Mouse (Mus musculus): ENCODE measurements around the gene Cyp4b1. TPM values are rescaled to one million over a fixed set of nuclear protein-coding genes. Genes with fewer than 3 reads are reported as not detected.
"Not testable (repeated sequence)": the region's sequence is repeated elsewhere in the genome, so short reads cannot be mapped to it uniquely, and the experiment has no call there.

Cyp4b1 gene
- polyA plus RNA-seq, 1 experiment = 0.84 TPM

DNA sequence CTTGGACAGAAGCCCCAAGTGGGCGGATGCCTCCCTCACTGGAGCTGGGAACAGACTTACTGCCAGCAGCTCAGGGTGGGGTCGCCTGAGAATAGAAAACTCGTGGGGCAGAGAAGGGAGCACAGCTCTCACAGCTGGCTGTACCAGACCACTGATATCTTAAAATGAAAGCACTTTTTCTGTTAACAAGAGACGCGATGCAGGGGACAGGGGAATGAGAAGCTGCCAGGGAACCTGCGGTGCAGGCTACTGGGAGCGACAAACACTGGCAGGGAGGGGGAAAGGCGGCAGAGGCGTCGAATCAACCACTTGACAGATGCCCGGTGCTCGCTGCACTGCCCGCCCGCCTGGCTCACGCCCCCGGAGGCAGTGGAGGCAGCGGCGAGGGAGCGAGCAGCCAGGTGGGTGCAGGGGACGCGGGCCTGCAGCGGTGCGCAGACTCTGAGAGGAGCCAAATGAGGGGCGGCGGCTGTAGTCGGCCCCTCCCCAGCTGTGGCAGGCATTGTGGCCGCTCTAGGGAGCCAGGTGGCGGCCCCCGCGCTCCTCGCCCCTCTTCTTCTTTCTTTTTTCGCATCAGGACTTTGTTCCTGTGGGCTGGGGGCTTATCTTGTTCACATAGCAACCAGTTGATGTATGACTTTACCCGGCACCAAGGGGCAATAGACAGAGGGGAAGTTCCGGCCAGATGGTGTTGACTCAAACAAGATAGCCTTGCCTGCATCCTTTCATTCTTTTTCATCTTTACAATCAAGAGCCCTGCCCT, 9.8 kb upstream of the Cyp4b1 start:
- Histone ChIP-seq H3K4me2 (ENCODE audit: low read depth) (no peak overlapping the region), H3K4me3 (no peak overlapping the region), H3K27me3 (ENCODE audit: control insufficient read depth, insufficient read depth, insufficient read length) (no peaks in the 10 kb centered on the region), H3K79me2 (ENCODE audit: control insufficient read depth, insufficient read depth) (no peaks in the 10 kb centered on the region), H3ac (ENCODE audit: control insufficient read depth, insufficient read length) (no peak overlapping the region), H3K36me3 (ENCODE audit: control insufficient read depth, insufficient read depth) (no peaks in the 10 kb centered on the region)
- no peak for TF ChIP-seq MYOD1 (IDR thresholded peaks at IDR 0.05; ENCODE audit: control insufficient read depth in 1 of 3, insufficient read length in 2 of 3, low read depth in 2 of 3)
- no peak for TF ChIP-seq CEBPB (IDR thresholded peaks at IDR 0.05; ENCODE audit: insufficient read depth, poor library complexity, severe bottlenecking)
- no peak for TF ChIP-seq TCF3 (IDR thresholded peaks at IDR 0.05; ENCODE audit: insufficient read length, low read depth)
- no peak for TF ChIP-seq MYOG (IDR thresholded peaks at IDR 0.05; ENCODE audit: control insufficient read depth in 1 of 3, insufficient read depth in 1 of 3, insufficient read length in 2 of 3, low read depth in 2 of 3)
- no peak for TF ChIP-seq REST (IDR thresholded peaks at IDR 0.05; ENCODE audit: insufficient read depth, insufficient read length)
- no peak for TF ChIP-seq POLR2AphosphoS2 (IDR thresholded peaks at IDR 0.05; ENCODE audit: insufficient read length, low read depth)
- TF ChIP-seq POLR2A (IDR thresholded peaks at IDR 0.05; ENCODE audit: insufficient read length, low read depth) = no peak
- TF ChIP-seq TCF12 (IDR thresholded peaks at IDR 0.05; ENCODE audit: insufficient read depth, poor library complexity, severe bottlenecking) = no peak
- TF ChIP-seq E2F4 (IDR thresholded peaks at IDR 0.05; ENCODE audit: insufficient read depth) = no peak
- no peak for TF ChIP-seq USF1 (IDR thresholded peaks at IDR 0.05; ENCODE audit: low read depth)
- no peak for TF ChIP-seq SRF (IDR thresholded peaks at IDR 0.05; ENCODE audit: control insufficient read depth, insufficient read length, low read depth)
- no peak for TF ChIP-seq MAX (IDR thresholded peaks at IDR 0.05; ENCODE audit: low read depth)

- H3K27me3 ChIP-seq (ENCODE audit: control insufficient read depth, insufficient read depth, insufficient read length); H3K36me3 ChIP-seq (ENCODE audit: control insufficient read depth, insufficient read depth); H3K4me2 ChIP-seq (ENCODE audit: low read depth); H3ac ChIP-seq (ENCODE audit: control insufficient read depth, insufficient read length); H3K79me2 ChIP-seq (ENCODE audit: control insufficient read depth, insufficient read depth); H3K4me3 ChIP-seq: not testable (repeated sequence)
Observed at GRCm38 (mm10) chr4:115656535-115656922, 9.0 kb upstream of the Cyp4b1 start.

DNA sequence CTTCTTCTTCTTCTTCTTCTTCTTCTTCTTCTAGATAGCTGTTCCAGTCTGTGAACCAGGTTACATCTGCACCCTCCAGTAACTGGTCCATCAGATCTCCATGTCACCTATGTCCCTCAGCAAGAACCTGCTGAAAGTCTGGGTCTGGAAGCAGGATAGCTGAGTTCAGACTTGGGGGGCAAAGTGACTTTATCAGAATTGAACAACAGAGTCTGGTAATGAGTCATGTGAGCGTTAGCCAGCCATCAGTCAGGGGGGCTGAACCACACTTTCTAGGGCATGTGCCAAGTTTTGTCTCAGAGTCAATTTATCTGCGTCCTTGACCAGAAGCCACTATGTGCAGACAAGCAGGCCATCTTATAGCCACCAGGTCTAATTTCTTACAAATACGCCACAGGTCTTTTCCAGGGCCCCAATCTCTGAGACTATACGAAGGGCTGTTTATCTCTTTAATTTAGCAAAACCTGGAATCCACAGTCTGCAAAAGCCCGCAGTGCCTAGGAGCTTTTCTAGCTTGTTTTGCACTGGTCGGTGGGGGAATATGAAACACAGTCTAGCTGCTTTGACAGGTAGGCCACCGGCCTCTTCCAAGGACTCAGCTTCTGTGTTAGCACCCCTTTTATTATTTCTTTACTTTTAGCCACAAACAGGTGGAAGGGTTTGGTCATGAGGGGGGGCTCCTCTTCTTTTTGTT, 8.5 kb upstream of the Cyp4b1 start:
- not testable (repeated sequence) for H3K27me3 ChIP-seq (ENCODE audit: control insufficient read depth, insufficient read depth, insufficient read length); H3K4me3 ChIP-seq; H3K79me2 ChIP-seq (ENCODE audit: control insufficient read depth, insufficient read depth); H3K36me3 ChIP-seq (ENCODE audit: control insufficient read depth, insufficient read depth); H3K4me2 ChIP-seq (ENCODE audit: low read depth); H3ac ChIP-seq (ENCODE audit: control insufficient read depth, insufficient read length)

- Histone ChIP-seq H3ac (ENCODE audit: control insufficient read depth, insufficient read length) (no peak overlapping the region), H3K4me2 (ENCODE audit: low read depth) (no peak overlapping the region), H3K27me3 (ENCODE audit: control insufficient read depth, insufficient read depth, insufficient read length) (no peaks in the 10 kb centered on the region), H3K79me2 (ENCODE audit: control insufficient read depth, insufficient read depth) (no peaks in the 10 kb centered on the region), H3K36me3 (ENCODE audit: control insufficient read depth, insufficient read depth) (no peaks in the 10 kb centered on the region), H3K4me3 (no peak overlapping the region)
- TF ChIP-seq POLR2A (IDR thresholded peaks at IDR 0.05; ENCODE audit: insufficient read length, low read depth) = no peak
- no peak for TF ChIP-seq USF1 (IDR thresholded peaks at IDR 0.05; ENCODE audit: low read depth)
- TF ChIP-seq SRF (IDR thresholded peaks at IDR 0.05; ENCODE audit: control insufficient read depth, insufficient read length, low read depth) = no peak
- no peak for TF ChIP-seq E2F4 (IDR thresholded peaks at IDR 0.05; ENCODE audit: insufficient read depth)
- TF ChIP-seq TCF12 (IDR thresholded peaks at IDR 0.05; ENCODE audit: insufficient read depth, poor library complexity, severe bottlenecking) = no peak
- TF ChIP-seq MYOD1 (IDR thresholded peaks at IDR 0.05; ENCODE audit: control insufficient read depth in 1 of 3, insufficient read length in 2 of 3, low read depth in 2 of 3) = no peak
- TF ChIP-seq MAX (IDR thresholded peaks at IDR 0.05; ENCODE audit: low read depth) = no peak
- TF ChIP-seq POLR2AphosphoS2 (IDR thresholded peaks at IDR 0.05; ENCODE audit: insufficient read length, low read depth) = no peak
- no peak for TF ChIP-seq MYOG (IDR thresholded peaks at IDR 0.05; ENCODE audit: control insufficient read depth in 1 of 3, insufficient read depth in 1 of 3, insufficient read length in 2 of 3, low read depth in 2 of 3)
- no peak for TF ChIP-seq REST (IDR thresholded peaks at IDR 0.05; ENCODE audit: insufficient read depth, insufficient read length)
- no peak for TF ChIP-seq TCF3 (IDR thresholded peaks at IDR 0.05; ENCODE audit: insufficient read length, low read depth)
- no peak for TF ChIP-seq CEBPB (IDR thresholded peaks at IDR 0.05; ENCODE audit: insufficient read depth, poor library complexity, severe bottlenecking)
Observed at GRCm38 (mm10) chr4:115650866-115651265, 3.3 kb upstream of the Cyp4b1 start.

- H3K4me3 ChIP-seq = no peak overlapping the region
- no peaks in the 10 kb centered on the region for H3K36me3 ChIP-seq (ENCODE audit: control insufficient read depth, insufficient read depth)
- no peak overlapping the region for H3K4me2 ChIP-seq (ENCODE audit: low read depth)
- no peak overlapping the region for H3ac ChIP-seq (ENCODE audit: control insufficient read depth, insufficient read length)
- H3K79me2 ChIP-seq (ENCODE audit: control insufficient read depth, insufficient read depth) = no peaks in the 10 kb centered on the region
- no peaks in the 10 kb centered on the region for H3K27me3 ChIP-seq (ENCODE audit: control insufficient read depth, insufficient read depth, insufficient read length)
- TF ChIP-seq SRF (IDR thresholded peaks at IDR 0.05; ENCODE audit: control insufficient read depth, insufficient read length, low read depth) (no peak), MAX (IDR thresholded peaks at IDR 0.05; ENCODE audit: low read depth) (no peak), MYOG (IDR thresholded peaks at IDR 0.05; ENCODE audit: control insufficient read depth in 1 of 3, insufficient read depth in 1 of 3, insufficient read length in 2 of 3, low read depth in 2 of 3) (no peak), E2F4 (IDR thresholded peaks at IDR 0.05; ENCODE audit: insufficient read depth) (no peak), POLR2AphosphoS2 (IDR thresholded peaks at IDR 0.05; ENCODE audit: insufficient read length, low read depth) (no peak), CEBPB (IDR thresholded peaks at IDR 0.05; ENCODE audit: insufficient read depth, poor library complexity, severe bottlenecking) (0 out of 2 replicates have a peak, but pooled peaks have one; percentile 5), TCF12 (IDR thresholded peaks at IDR 0.05; ENCODE audit: insufficient read depth, poor library complexity, severe bottlenecking) (no peak), USF1 (IDR thresholded peaks at IDR 0.05; ENCODE audit: low read depth) (no peak), MYOD1 (IDR thresholded peaks at IDR 0.05; ENCODE audit: control insufficient read depth in 1 of 3, insufficient read length in 2 of 3, low read depth in 2 of 3) (no peak)
Observed at GRCm38 (mm10) chr4:115649344-115649743, 1.8 kb upstream of the Cyp4b1 start.

Data from myocyte (in vitro differentiated cells).